Mouse (Mus musculus) bone marrow, adult 2 months (tissue): ENCODE data around the gene Vwa8.

ENCODE experiments used
- CTCF ChIP-seq: fragments of 200-500 bp; IDR thresholded peaks from 2 replicates; pipeline ENCODE4 v1.5.1; 2011; ENCODE audit warnings: low read length, control low read depth; ENCODE audit not compliant: control insufficient read depth, insufficient read depth
- POLR2A ChIP-seq: fragments of 200-500 bp; IDR thresholded peaks from 2 replicates; pipeline ENCODE4 v1.6.1; 2011; ENCODE audit warnings: low read depth, mild to moderate bottlenecking, control low read depth, low read length, borderline replicate concordance; ENCODE audit not compliant: control insufficient read depth

DNA sequence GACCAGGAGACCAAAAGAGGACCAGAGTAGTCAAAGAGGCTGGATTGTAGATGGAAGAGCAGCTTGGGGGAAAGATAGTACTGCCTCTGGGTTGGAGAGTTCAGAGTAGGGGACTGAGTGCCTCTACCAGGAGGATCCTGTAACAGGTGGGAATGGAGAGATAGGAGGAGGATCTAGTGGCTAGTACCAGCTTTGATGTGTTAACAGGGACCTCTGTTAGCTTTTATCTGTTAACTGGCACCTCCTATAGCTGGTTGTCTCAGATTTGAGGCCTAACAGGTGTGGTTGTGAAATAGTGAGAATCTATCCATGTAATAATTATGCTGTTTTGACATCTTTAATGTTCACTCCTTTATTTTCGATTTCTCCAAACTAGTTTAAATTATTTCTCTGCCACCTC is 904 bp upstream of the Vwa8 start:
- TF ChIP-seq POLR2A (no peak), CTCF (no peak)
